Mouse (Mus musculus) myocyte (in vitro differentiated cells): ENCODE measurements around the gene Tenm2. TPM values are rescaled to one million over a fixed set of nuclear protein-coding genes. Genes with fewer than 3 reads are reported as not detected.

Experiments used
- H3K27me3 ChIP-seq: one replicate; pipeline ENCODE4 v1.6.1; 2011; ENCODE audit not compliant: control insufficient read depth, insufficient read depth, insufficient read length
- H3K36me3 ChIP-seq: one replicate; pipeline ENCODE4 v1.6.1; 2011; ENCODE audit not compliant: control insufficient read depth, insufficient read depth
- H3K4me2 ChIP-seq: one replicate; pipeline ENCODE4 v1.6.1; 2011; ENCODE audit warnings: low read depth, control low read depth
- H3K4me3 ChIP-seq: one replicate; pipeline ENCODE4 v1.5.1; 2011; ENCODE audit warnings: mild to moderate bottlenecking, control low read depth, moderate library complexity
- H3K79me2 ChIP-seq: one replicate; pipeline ENCODE4 v1.6.1; 2011; ENCODE audit not compliant: control insufficient read depth, insufficient read depth
- H3ac ChIP-seq: one replicate; pipeline ENCODE4 v1.6.1; 2011; ENCODE audit not compliant: control insufficient read depth, insufficient read length
- CEBPB ChIP-seq: IDR thresholded peaks from 2 replicates; pipeline ENCODE4 v1.6.1; 2011; ENCODE audit warnings: mild to moderate bottlenecking, moderate library complexity; ENCODE audit not compliant: poor library complexity, insufficient read depth, severe bottlenecking
- E2F4 ChIP-seq: IDR thresholded peaks from one replicate; pipeline ENCODE4 v1.6.1; 2011; ENCODE audit warnings: mild to moderate bottlenecking, control low read depth, moderate library complexity; ENCODE audit not compliant: insufficient read depth
- MAX ChIP-seq: IDR thresholded peaks from one replicate; pipeline ENCODE4 v1.6.1; 2011; ENCODE audit warnings: low read depth, mild to moderate bottlenecking, control low read depth
- MYOD1 ChIP-seq, 3 experiments: IDR thresholded peaks; one replicate each; pipeline ENCODE4 v1.6.1; 2011; ENCODE audit warnings: control low read depth in 2 of 3, low read depth in 2 of 3, mild to moderate bottlenecking in 2 of 3, moderate library complexity in 1 of 3; ENCODE audit not compliant: insufficient read length in 2 of 3, control insufficient read depth in 1 of 3
- MYOG ChIP-seq, 3 experiments: IDR thresholded peaks; one replicate each; pipeline ENCODE4 v1.6.1; 2011; ENCODE audit warnings: control low read depth in 2 of 3, low read depth in 2 of 3, mild to moderate bottlenecking in 2 of 3; ENCODE audit not compliant: insufficient read length in 2 of 3, control insufficient read depth in 1 of 3, insufficient read depth in 1 of 3
- POLR2A ChIP-seq: IDR thresholded peaks from one replicate; pipeline ENCODE4 v1.6.1; 2011; ENCODE audit warnings: low read depth, mild to moderate bottlenecking, control low read depth, moderate library complexity; ENCODE audit not compliant: insufficient read length
- POLR2AphosphoS2 ChIP-seq: IDR thresholded peaks from one replicate; pipeline ENCODE4 v1.6.1; 2011; ENCODE audit warnings: low read depth, control low read depth; ENCODE audit not compliant: insufficient read length
- REST ChIP-seq: IDR thresholded peaks from one replicate; pipeline ENCODE4 v1.6.1; 2011; ENCODE audit warnings: mild to moderate bottlenecking, control low read depth, moderate library complexity; ENCODE audit not compliant: insufficient read depth, insufficient read length
- SRF ChIP-seq: IDR thresholded peaks from one replicate; pipeline ENCODE4 v1.6.1; 2011; ENCODE audit warnings: low read depth; ENCODE audit not compliant: control insufficient read depth, insufficient read length
- TCF12 ChIP-seq: IDR thresholded peaks from one replicate; pipeline ENCODE4 v1.6.1; 2011; ENCODE audit warnings: mild to moderate bottlenecking, control low read depth; ENCODE audit not compliant: poor library complexity, insufficient read depth, severe bottlenecking
- TCF3 ChIP-seq: IDR thresholded peaks from one replicate; pipeline ENCODE4 v1.6.1; 2011; ENCODE audit warnings: low read depth, control low read depth; ENCODE audit not compliant: insufficient read length
- USF1 ChIP-seq: IDR thresholded peaks from one replicate; pipeline ENCODE4 v1.6.1; 2011; ENCODE audit warnings: low read depth, mild to moderate bottlenecking, control low read depth, moderate library complexity
- polyA plus RNA-seq: library from polyadenylated mRNA; unstranded; fragments of >200 nt; fragmentation: generic; extraction: Trizol; gene quantifications from one replicate; pipeline ENCODE4 v1.2.1, GENCODE M21; 2012; ENCODE audit warnings: missing spikeins

Gene Tenm2
- polyA plus RNA-seq, 1 experiment: 0.28 TPM

- no peaks in the 10 kb centered on the region for H3K36me3 ChIP-seq
- H3K79me2 ChIP-seq: no peaks in the 10 kb centered on the region
- TF ChIP-seq SRF: no peak
- TF ChIP-seq POLR2AphosphoS2: no peak
- TF ChIP-seq POLR2A: no peak
- TF ChIP-seq USF1: no peak
- TF ChIP-seq MAX: no peak
- TF ChIP-seq TCF3: no peak
- TF ChIP-seq TCF12: no peak
- TF ChIP-seq REST: no peak
- no peak for TF ChIP-seq MYOD1 (IDR thresholded peaks at IDR 0.05; ENCODE audit: control insufficient read depth in 1 of 3, insufficient read length in 2 of 3, low read depth in 2 of 3)
- no peak for TF ChIP-seq CEBPB
- TF ChIP-seq E2F4: no peak
- no peak for TF ChIP-seq MYOG (IDR thresholded peaks at IDR 0.05; ENCODE audit: control insufficient read depth in 1 of 3, insufficient read depth in 1 of 3, insufficient read length in 2 of 3, low read depth in 2 of 3)
- no peak overlapping the region for H3ac ChIP-seq
- H3K4me3 ChIP-seq: no peak overlapping the region
- H3K27me3 ChIP-seq: no peaks in the 10 kb centered on the region
- no peak overlapping the region for H3K4me2 ChIP-seq
These were observed 349.6 kb downstream of the Tenm2 start for GRCm38 (mm10) chr11:36886147-36886546.

GRCm38 (mm10) chr11:36872961-36873360, 362.8 kb downstream of the Tenm2 start:
- Histone ChIP-seq H3K4me3 (no peak overlapping the region), H3K27me3 (no peaks in the 10 kb centered on the region), H3ac (no peak overlapping the region), H3K4me2 (no peak overlapping the region), H3K79me2 (no peaks in the 10 kb centered on the region), H3K36me3 (no peaks in the 10 kb centered on the region)
- TF ChIP-seq TCF3 (no peak), REST (no peak), POLR2A (no peak), MYOD1 (IDR thresholded peaks at IDR 0.05; ENCODE audit: control insufficient read depth in 1 of 3, insufficient read length in 2 of 3, low read depth in 2 of 3) (no peak), TCF12 (no peak), USF1 (no peak), MAX (no peak), E2F4 (no peak), MYOG (IDR thresholded peaks at IDR 0.05; ENCODE audit: control insufficient read depth in 1 of 3, insufficient read depth in 1 of 3, insufficient read length in 2 of 3, low read depth in 2 of 3) (no peak), POLR2AphosphoS2 (no peak), SRF (no peak), CEBPB (no peak)

- H3K27me3 ChIP-seq: no peaks in the 10 kb centered on the region
- H3K36me3 ChIP-seq: no peaks in the 10 kb centered on the region
- TF ChIP-seq MAX (no peak), MYOG (IDR thresholded peaks at IDR 0.05; ENCODE audit: control insufficient read depth in 1 of 3, insufficient read depth in 1 of 3, insufficient read length in 2 of 3, low read depth in 2 of 3) (no peak), TCF3 (no peak), MYOD1 (IDR thresholded peaks at IDR 0.05; ENCODE audit: control insufficient read depth in 1 of 3, insufficient read length in 2 of 3, low read depth in 2 of 3) (no peak), USF1 (no peak), POLR2AphosphoS2 (no peak), TCF12 (no peak), E2F4 (no peak), CEBPB (no peak), REST (no peak), POLR2A (no peak), SRF (no peak)
- no peaks in the 10 kb centered on the region for H3K79me2 ChIP-seq
- no peak overlapping the region for H3ac ChIP-seq
- no peak overlapping the region for H3K4me2 ChIP-seq
- no peak overlapping the region for H3K4me3 ChIP-seq
These were observed 365.2 kb downstream of the Tenm2 start for GRCm38 (mm10) chr11:36870548-36870947.

- Histone ChIP-seq H3K27me3 (no peaks in the 10 kb centered on the region), H3K79me2 (no peaks in the 10 kb centered on the region), H3ac (no peak overlapping the region), H3K4me3 (no peak overlapping the region), H3K36me3 (no peaks in the 10 kb centered on the region), H3K4me2 (no peak overlapping the region)
- TF ChIP-seq MAX (no peak), POLR2AphosphoS2 (no peak), MYOG (IDR thresholded peaks at IDR 0.05; ENCODE audit: control insufficient read depth in 1 of 3, insufficient read depth in 1 of 3, insufficient read length in 2 of 3, low read depth in 2 of 3) (no peak), E2F4 (no peak), CEBPB (no peak), TCF3 (no peak), MYOD1 (IDR thresholded peaks at IDR 0.05; ENCODE audit: control insufficient read depth in 1 of 3, insufficient read length in 2 of 3, low read depth in 2 of 3) (no peak), SRF (no peak), TCF12 (no peak)
These were observed 384.1 kb downstream of the Tenm2 start for GRCm38 (mm10) chr11:36851690-36852089.

- TF ChIP-seq POLR2A: no peak
- no peak for TF ChIP-seq MYOD1 (IDR thresholded peaks at IDR 0.05; ENCODE audit: control insufficient read depth in 1 of 3, insufficient read length in 2 of 3, low read depth in 2 of 3)
- TF ChIP-seq CEBPB: no peak
- no peak for TF ChIP-seq MAX
- no peak for TF ChIP-seq POLR2AphosphoS2
- no peak for TF ChIP-seq REST
- no peak for TF ChIP-seq E2F4
- no peak for TF ChIP-seq MYOG (IDR thresholded peaks at IDR 0.05; ENCODE audit: control insufficient read depth in 1 of 3, insufficient read depth in 1 of 3, insufficient read length in 2 of 3, low read depth in 2 of 3)
- no peak for TF ChIP-seq SRF
- TF ChIP-seq USF1: no peak
- TF ChIP-seq TCF12: no peak
- no peak overlapping the region for H3K4me3 ChIP-seq
- no peaks in the 10 kb centered on the region for H3K27me3 ChIP-seq
- no peak overlapping the region for H3ac ChIP-seq
- H3K4me2 ChIP-seq: peak overlapping the region; percentile 59
- no peaks in the 10 kb centered on the region for H3K36me3 ChIP-seq
- H3K79me2 ChIP-seq: no peaks in the 10 kb centered on the region
These were observed 388.3 kb downstream of the Tenm2 start for GRCm38 (mm10) chr11:36847451-36847850.
